Mouse (Mus musculus): ENCODE measurements around the gene Dgki. TPM values are rescaled to one million over a fixed set of nuclear protein-coding genes. Genes with fewer than 3 reads are reported as not detected.

The Dgki gene
- total and polyA plus RNA-seq, 3 experiments = 0.05 TPM; not detected in 2

DNA sequence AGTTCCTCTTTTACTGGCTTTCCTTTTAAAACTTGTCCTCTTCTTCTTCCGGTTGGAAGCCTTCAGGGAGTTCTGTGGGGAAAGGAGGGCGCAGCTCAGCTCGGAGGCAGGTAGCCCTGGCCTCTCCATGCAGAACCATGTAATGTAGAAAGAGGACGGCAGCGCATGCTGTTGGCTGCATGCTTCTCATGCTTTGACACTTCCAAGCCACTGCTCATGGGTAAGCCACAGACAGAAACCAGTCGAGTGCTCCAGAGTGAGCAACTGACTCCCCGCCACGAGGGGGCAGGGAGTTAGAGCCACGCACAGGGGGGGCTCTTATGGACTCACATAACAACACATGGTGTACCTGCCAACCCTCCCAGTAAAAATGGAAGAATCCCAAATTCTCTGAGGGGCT, 242.0 kb downstream of the Dgki start:
- Histone ChIP-seq H3K27me3 (ENCODE audit: insufficient read depth, low read length) (no peaks in the 10 kb centered on the region), H3K4me3 (ENCODE audit: low read depth, low read length) (no peak overlapping the region), H3K4me1 (ENCODE audit: insufficient read depth, low read depth, low read length) (no peaks in the 10 kb centered on the region), H3K9me3 (replicated peaks) (0 out of 2 replicates have a peak, but pooled peaks cover 2% of the 10 kb centered on the region), H3K36me3 (replicated peaks) (no peaks in the 10 kb centered on the region)
- ATAC-seq (ENCODE audit: extremely low read depth, insufficient number of reproducible peaks, low FRiP score, poor library complexity, severe bottlenecking) (no peak), DNase-seq (ENCODE audit: low spot score) (no peak)
- TF ChIP-seq TAL1 (conservative IDR thresholded peaks at IDR 0.05; ENCODE audit: low read depth, low read length) = no peak
- TF ChIP-seq CTCF (IDR thresholded peaks at IDR 0.05; ENCODE audit: low read depth, low read length) = no peak
- no peak for TF ChIP-seq GATA2 (IDR thresholded peaks at IDR 0.05; ENCODE audit: borderline replicate concordance, low read depth, low read length)
- TF ChIP-seq POLR2AphosphoS5 (IDR thresholded peaks at IDR 0.05; ENCODE audit: insufficient replicate concordance, low read depth, low read length) = no peak
- no peak for TF ChIP-seq GATA1 (IDR thresholded peaks at IDR 0.05; ENCODE audit: borderline replicate concordance, low read length)

DNA sequence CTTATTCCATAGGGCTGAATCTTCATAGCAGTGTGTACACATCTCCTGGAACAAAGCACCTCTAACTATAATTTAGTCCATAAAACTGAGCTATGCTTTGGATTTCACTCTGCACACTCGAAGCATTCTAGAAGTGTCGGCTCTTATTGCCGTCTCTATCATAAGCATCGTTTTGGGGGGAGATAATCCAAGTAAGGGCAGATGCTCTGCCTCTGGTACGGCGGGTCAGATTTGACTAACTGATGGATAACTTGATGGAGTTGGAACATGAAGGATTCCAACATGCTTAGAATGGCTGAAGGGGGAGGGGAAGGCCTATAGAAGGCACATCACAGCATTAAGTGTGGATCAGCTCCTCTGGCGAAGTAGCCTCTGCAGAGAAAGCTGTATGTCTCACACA, 242.4 kb downstream of the Dgki start:
- Histone ChIP-seq H3K36me3 (replicated peaks) (no peaks in the 10 kb centered on the region), H3K4me3 (ENCODE audit: low read depth, low read length) (no peak overlapping the region), H3K4me1 (ENCODE audit: insufficient read depth, low read depth, low read length) (no peaks in the 10 kb centered on the region), H3K27me3 (ENCODE audit: insufficient read depth, low read length) (no peaks in the 10 kb centered on the region), H3K9me3 (replicated peaks) (0 out of 2 replicates have a peak, but pooled peaks cover 2% of the 10 kb centered on the region)
- DNase-seq (ENCODE audit: low spot score) = no peak
- TF ChIP-seq CTCF (IDR thresholded peaks at IDR 0.05; ENCODE audit: low read depth, low read length) (no peak), POLR2AphosphoS5 (IDR thresholded peaks at IDR 0.05; ENCODE audit: insufficient replicate concordance, low read depth, low read length) (no peak), GATA2 (IDR thresholded peaks at IDR 0.05; ENCODE audit: borderline replicate concordance, low read depth, low read length) (no peak), TAL1 (conservative IDR thresholded peaks at IDR 0.05; ENCODE audit: low read depth, low read length) (no peak), GATA1 (IDR thresholded peaks at IDR 0.05; ENCODE audit: borderline replicate concordance, low read length) (no peak)
- ATAC-seq (ENCODE audit: extremely low read depth, insufficient number of reproducible peaks, low FRiP score, poor library complexity, severe bottlenecking) = no peak

GRCm38 (mm10) chr6:37055634-37056033, 244.3 kb downstream of the Dgki start:
- H3K9me3 ChIP-seq (replicated peaks) = 0 out of 2 replicates have a peak, but pooled peaks cover 2% of the 10 kb centered on the region
- H3K36me3 ChIP-seq (replicated peaks) = no peaks in the 10 kb centered on the region
- TF ChIP-seq POLR2AphosphoS5 (IDR thresholded peaks at IDR 0.05; ENCODE audit: insufficient replicate concordance, low read depth, low read length) (no peak), GATA2 (IDR thresholded peaks at IDR 0.05; ENCODE audit: borderline replicate concordance, low read depth, low read length) (no peak), TAL1 (conservative IDR thresholded peaks at IDR 0.05; ENCODE audit: low read depth, low read length) (no peak), CTCF (IDR thresholded peaks at IDR 0.05; ENCODE audit: low read depth, low read length) (no peak), GATA1 (IDR thresholded peaks at IDR 0.05; ENCODE audit: borderline replicate concordance, low read length) (no peak)
- H3K4me1 ChIP-seq (ENCODE audit: insufficient read depth, low read depth, low read length) = no peaks in the 10 kb centered on the region
- H3K27me3 ChIP-seq (ENCODE audit: insufficient read depth, low read length) = no peaks in the 10 kb centered on the region
- DNase-seq (ENCODE audit: low spot score) = no peak
- H3K4me3 ChIP-seq (ENCODE audit: low read depth, low read length) = no peak overlapping the region
- no peak for ATAC-seq (ENCODE audit: extremely low read depth, insufficient number of reproducible peaks, low FRiP score, poor library complexity, severe bottlenecking)

DNA sequence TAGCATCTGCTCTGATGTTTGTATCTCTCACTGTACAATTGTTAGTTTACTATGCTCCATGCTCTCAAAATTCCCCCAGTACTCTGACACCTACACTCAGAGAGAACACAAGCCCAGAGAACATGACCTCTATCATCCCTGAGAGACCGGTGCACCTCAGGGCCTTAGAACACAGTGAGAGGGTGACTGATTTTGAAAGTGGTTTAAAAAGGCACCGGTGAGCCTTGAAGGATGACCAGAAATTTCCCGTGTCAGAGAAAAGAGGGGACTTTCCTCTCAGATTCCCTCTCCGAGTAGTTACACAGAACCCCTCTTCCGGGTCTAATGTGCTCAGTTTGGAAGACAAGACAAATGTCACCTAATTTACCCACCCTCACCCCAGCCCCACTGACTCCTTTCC, 244.9 kb downstream of the Dgki start:
- DNase-seq (ENCODE audit: low spot score) (no peak), ATAC-seq (ENCODE audit: extremely low read depth, insufficient number of reproducible peaks, low FRiP score, poor library complexity, severe bottlenecking) (no peak)
- Histone ChIP-seq H3K27me3 (ENCODE audit: insufficient read depth, low read length) (no peaks in the 10 kb centered on the region), H3K36me3 (replicated peaks) (no peaks in the 10 kb centered on the region), H3K4me3 (ENCODE audit: low read depth, low read length) (no peak overlapping the region), H3K9me3 (replicated peaks) (0 out of 2 replicates have a peak, but pooled peaks cover 2% of the 10 kb centered on the region), H3K4me1 (ENCODE audit: insufficient read depth, low read depth, low read length) (no peaks in the 10 kb centered on the region)
- no peak for TF ChIP-seq TAL1 (conservative IDR thresholded peaks at IDR 0.05; ENCODE audit: low read depth, low read length)
- no peak for TF ChIP-seq POLR2AphosphoS5 (IDR thresholded peaks at IDR 0.05; ENCODE audit: insufficient replicate concordance, low read depth, low read length)
- TF ChIP-seq CTCF (IDR thresholded peaks at IDR 0.05; ENCODE audit: low read depth, low read length) = no peak
- TF ChIP-seq GATA1 (IDR thresholded peaks at IDR 0.05; ENCODE audit: borderline replicate concordance, low read length) = no peak

DNA sequence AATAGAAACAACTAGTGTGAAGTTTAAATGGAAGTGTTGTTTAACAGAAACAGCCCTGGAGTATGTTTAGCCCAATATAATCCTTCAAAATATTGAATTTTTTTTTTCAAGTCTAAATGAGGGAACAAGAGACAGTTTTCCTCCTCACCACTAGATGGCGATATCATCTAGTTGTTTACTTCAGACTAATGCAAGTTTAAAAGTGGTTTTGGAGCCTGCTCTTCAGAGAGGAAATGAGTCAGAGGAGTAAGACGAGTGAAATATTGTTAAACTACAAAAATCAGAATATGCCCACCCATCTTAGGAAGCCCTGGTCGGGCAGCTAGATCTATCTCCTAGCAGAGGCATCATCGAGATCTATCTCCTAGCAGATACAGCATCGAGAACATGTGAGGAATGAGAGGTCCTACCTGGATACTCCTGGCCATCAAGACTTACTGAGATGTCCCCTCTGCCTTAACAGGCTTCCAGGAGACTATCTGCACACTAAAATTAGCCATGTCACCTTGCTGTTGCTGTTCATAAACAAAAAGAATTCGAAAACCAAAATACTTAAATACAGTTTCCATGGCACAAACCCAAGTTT, 245.5 kb downstream of the Dgki start:
- Histone ChIP-seq H3K4me1 (ENCODE audit: insufficient read depth, low read depth, low read length) (no peaks in the 10 kb centered on the region), H3K9me3 (replicated peaks) (0 out of 2 replicates have a peak, but pooled peaks cover 2% of the 10 kb centered on the region), H3K4me3 (ENCODE audit: low read depth, low read length) (no peak overlapping the region), H3K27me3 (ENCODE audit: insufficient read depth, low read length) (no peaks in the 10 kb centered on the region), H3K36me3 (replicated peaks) (no peaks in the 10 kb centered on the region)
- ATAC-seq (ENCODE audit: extremely low read depth, insufficient number of reproducible peaks, low FRiP score, poor library complexity, severe bottlenecking) (no peak; the same call in 1 of the 2 replicates), DNase-seq (ENCODE audit: low spot score) (peak; percentile 1)
- TF ChIP-seq GATA2 (IDR thresholded peaks at IDR 0.05; ENCODE audit: borderline replicate concordance, low read depth, low read length) (no peak), POLR2AphosphoS5 (IDR thresholded peaks at IDR 0.05; ENCODE audit: insufficient replicate concordance, low read depth, low read length) (no peak), GATA1 (IDR thresholded peaks at IDR 0.05; ENCODE audit: borderline replicate concordance, low read length) (no peak), TAL1 (conservative IDR thresholded peaks at IDR 0.05; ENCODE audit: low read depth, low read length) (no peak), CTCF (IDR thresholded peaks at IDR 0.05; ENCODE audit: low read depth, low read length) (no peak)

DNA sequence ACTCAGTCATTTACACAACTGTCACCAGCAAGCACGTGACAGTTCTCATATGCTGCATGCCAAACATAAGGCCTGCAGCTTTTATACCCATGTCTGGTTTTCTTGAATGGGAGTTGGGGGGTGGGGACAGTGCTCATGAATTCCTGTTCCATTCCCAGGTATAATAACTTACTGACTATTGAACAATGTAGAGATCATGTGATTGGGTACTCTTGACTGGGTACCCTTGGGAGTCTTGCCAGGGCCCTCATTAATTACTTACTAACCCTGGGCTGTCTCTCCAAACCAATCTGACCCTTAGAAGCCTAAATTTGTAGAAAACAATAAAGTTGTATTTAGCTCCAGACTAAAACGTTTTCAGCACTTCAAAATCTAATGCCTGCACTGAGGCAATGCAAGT, 246.6 kb downstream of the Dgki start:
- Histone ChIP-seq H3K36me3 (replicated peaks) (no peaks in the 10 kb centered on the region), H3K4me1 (ENCODE audit: insufficient read depth, low read depth, low read length) (no peaks in the 10 kb centered on the region), H3K4me3 (ENCODE audit: low read depth, low read length) (no peak overlapping the region), H3K9me3 (replicated peaks) (0 out of 2 replicates have a peak, but pooled peaks cover 2% of the 10 kb centered on the region), H3K27me3 (ENCODE audit: insufficient read depth, low read length) (no peaks in the 10 kb centered on the region)
- TF ChIP-seq GATA1 (IDR thresholded peaks at IDR 0.05; ENCODE audit: borderline replicate concordance, low read length) (no peak), TAL1 (conservative IDR thresholded peaks at IDR 0.05; ENCODE audit: low read depth, low read length) (no peak), CTCF (IDR thresholded peaks at IDR 0.05; ENCODE audit: low read depth, low read length) (no peak), POLR2AphosphoS5 (IDR thresholded peaks at IDR 0.05; ENCODE audit: insufficient replicate concordance, low read depth, low read length) (no peak), GATA2 (IDR thresholded peaks at IDR 0.05; ENCODE audit: borderline replicate concordance, low read depth, low read length) (no peak)
- ATAC-seq (ENCODE audit: extremely low read depth, insufficient number of reproducible peaks, low FRiP score, poor library complexity, severe bottlenecking) (no peak), DNase-seq (ENCODE audit: low spot score) (no peak)
